Mouse (Mus musculus): Measurements from ENCODE around the gene Gm5108. TPM values are rescaled to one million over a fixed set of nuclear protein-coding genes. Genes with fewer than 3 reads are reported as not detected.

Gm5108 gene
- total RNA-seq (2017) = not detected in 2 replicates

GRCm38 (mm10) chr5:67941369-67941768 is at the start of gene Gm5108:
Gene Gm5108, plus strand, starts transcription at chr5:67941669.
- no peak for ATAC-seq (ENCODE audit: extremely low read depth, insufficient number of reproducible peaks, low FRiP score, poor library complexity, severe bottlenecking)

- ATAC-seq (ENCODE audit: extremely low read depth, insufficient number of reproducible peaks, low FRiP score, poor library complexity, severe bottlenecking) = no peak
Measured at GRCm38 (mm10) chr5:67898921-67899320, 42.5 kb upstream of the Gm5108 start.

GRCm38 (mm10) chr5:67904555-67904954 is 36.9 kb upstream of the Gm5108 start:
- ATAC-seq (ENCODE audit: extremely low read depth, insufficient number of reproducible peaks, low FRiP score, poor library complexity, severe bottlenecking) = no peak

DNA sequence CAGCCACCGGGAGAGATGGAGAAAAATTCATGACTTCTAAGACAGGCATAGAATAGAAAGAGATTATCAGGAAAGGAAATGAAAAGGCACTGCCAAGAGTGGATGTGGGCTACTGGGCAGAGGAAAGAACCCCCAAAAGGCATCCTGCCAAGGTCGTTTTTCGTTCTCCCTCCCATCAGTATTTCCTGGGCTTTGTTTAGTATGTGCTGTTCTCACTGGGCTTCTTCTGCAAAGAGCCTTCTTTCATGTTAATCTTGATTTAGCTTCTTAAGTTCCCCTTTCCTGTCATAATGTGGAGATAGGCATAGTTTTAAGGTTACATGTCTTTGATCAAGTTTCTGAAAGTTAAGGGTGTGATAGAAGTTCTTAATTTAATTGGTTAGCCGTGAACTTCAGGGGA is 10.9 kb upstream of the Gm5108 start:
- ATAC-seq (ENCODE audit: extremely low read depth, insufficient number of reproducible peaks, low FRiP score, poor library complexity, severe bottlenecking) = no peak

GRCm38 (mm10) chr5:67931623-67932022 is 9.8 kb upstream of the Gm5108 start:
- no peak for ATAC-seq (ENCODE audit: extremely low read depth, insufficient number of reproducible peaks, low FRiP score, poor library complexity, severe bottlenecking)

DNA sequence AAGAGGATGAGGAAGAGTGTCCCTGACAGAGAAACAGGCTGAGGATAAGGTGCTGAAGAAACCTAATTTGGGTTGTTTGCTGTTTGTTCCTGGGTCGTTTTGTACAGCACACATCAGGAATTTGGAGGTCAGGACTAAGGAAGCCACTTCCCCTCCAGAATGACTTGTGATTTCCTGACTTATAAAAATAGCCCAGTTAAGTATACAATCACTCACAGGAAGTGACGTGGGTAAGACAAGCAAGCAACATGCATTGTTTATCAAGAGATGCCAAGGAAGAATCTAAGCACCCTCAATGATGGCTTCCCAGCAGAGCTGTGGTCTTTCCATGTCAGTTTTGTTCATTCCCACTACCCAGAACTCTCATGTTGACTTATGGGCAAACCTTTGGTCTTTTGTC is 1.7 kb downstream of the Gm5108 start:
- ATAC-seq (ENCODE audit: extremely low read depth, insufficient number of reproducible peaks, low FRiP score, poor library complexity, severe bottlenecking) = no peak

DNA sequence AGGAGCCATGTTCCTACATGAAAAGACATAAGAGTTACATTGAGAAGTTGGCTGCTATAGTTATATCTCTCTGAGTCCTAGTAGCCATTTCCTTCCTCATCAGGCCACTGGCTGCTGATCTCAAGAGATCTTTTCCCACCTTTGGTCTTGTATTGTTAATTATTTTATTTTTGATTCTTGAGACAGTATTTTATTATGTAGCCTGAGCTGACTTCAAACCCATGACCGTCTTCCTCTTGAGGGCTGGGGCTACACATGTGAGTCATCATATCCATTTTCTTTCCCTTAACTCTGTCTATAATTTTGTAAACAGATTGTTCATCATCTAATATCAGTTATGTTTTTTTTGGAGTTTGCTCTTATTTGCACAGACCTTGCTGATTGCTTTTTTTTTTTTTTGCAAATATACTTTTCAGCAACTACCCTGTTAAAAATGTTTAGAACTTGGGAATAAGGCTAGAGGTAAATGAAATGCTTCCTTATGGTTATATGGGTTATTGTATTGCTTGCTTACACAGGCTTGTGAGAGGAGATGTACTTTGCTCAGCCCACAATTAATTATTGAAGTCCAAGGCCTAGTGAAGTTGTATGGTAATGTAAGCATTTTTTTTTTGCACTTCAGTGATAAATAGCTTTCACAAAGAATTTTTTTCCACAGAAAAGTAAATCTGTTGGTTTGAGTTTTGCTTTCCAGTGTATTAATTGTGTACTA is 2.8 kb downstream of the Gm5108 start:
- no peak for ATAC-seq (ENCODE audit: extremely low read depth, insufficient number of reproducible peaks, low FRiP score, poor library complexity, severe bottlenecking)

GRCm38 (mm10) chr5:67946321-67946720 is 4.9 kb downstream of the Gm5108 start, which contains the start of gene Gm21905:
Gene Gm21905, minus strand, starts transcription at chr5:67946421.
- ATAC-seq (ENCODE audit: extremely low read depth, insufficient number of reproducible peaks, low FRiP score, poor library complexity, severe bottlenecking) = no peak

DNA sequence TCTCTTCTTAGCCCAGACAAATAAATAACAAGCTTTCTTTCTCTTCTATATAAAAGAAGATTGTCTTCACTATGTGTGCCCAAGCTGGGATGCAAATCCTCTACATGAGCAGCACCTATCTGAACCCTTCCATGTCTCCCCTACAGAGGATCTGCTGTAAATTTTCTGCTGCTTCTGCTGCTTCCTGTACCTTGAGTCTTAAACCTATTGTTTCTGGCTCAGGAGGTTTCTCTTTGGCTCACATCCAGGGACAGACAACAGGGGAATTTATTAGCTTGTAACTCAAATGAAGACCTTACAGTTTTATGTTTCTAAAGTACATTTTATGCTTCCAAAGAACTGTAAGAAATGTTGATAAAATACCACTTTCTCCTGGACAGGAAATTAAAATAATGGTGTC is 5.5 kb downstream of the Gm5108 start:
- ATAC-seq (ENCODE audit: extremely low read depth, insufficient number of reproducible peaks, low FRiP score, poor library complexity, severe bottlenecking) = no peak

DNA sequence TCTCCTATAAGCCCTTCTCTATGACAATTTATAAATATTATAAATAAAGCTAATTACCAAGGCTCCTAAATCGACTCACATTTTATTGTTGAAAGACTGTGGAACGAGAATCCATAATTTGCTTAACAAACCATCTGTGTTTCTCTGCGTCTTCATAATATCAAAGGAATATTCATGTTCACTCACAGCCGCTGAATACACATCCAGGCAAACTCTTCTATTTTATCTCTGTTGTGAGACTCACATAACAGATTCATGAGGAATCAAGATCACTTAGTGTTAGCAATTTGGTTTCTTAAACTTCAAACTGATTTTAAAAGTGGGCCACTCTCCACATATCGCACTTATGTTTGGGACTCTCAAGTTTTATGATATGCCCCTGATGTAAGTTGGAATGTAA is 6.6 kb downstream of the Gm5108 start:
- ATAC-seq (ENCODE audit: extremely low read depth, insufficient number of reproducible peaks, low FRiP score, poor library complexity, severe bottlenecking) = no peak

- ATAC-seq (ENCODE audit: extremely low read depth, insufficient number of reproducible peaks, low FRiP score, poor library complexity, severe bottlenecking) = no peak
Measured at GRCm38 (mm10) chr5:67954097-67954496, 12.6 kb downstream of the Gm5108 start.

GRCm38 (mm10) chr5:67955486-67955885 is 14.0 kb downstream of the Gm5108 start:
- ATAC-seq (ENCODE audit: extremely low read depth, insufficient number of reproducible peaks, low FRiP score, poor library complexity, severe bottlenecking) = no peak

GRCm38 (mm10) chr5:67961708-67962629 is 20.5 kb downstream of the Gm5108 start:
- no peak for ATAC-seq (ENCODE audit: extremely low read depth, insufficient number of reproducible peaks, low FRiP score, poor library complexity, severe bottlenecking)

DNA sequence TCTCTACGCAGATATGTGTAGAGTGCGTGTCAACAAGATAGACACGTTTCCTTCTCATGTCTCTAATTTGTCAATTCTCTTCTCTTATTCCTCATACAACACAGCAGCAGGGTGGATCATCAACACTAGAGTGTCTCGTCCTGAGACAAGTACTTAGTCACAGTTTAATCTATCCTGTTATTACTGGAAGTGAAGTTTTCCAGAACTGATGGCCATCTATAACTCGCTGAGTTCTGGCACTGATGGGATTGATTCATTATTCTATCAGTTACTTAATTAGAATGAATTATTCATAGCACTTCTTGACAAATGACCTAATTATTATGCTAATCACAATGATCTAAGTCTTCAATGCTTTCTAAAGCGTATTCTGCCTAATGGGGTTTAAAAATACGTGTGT is 28.1 kb downstream of the Gm5108 start:
- no peak for ATAC-seq (ENCODE audit: extremely low read depth, insufficient number of reproducible peaks, low FRiP score, poor library complexity, severe bottlenecking)

- no peak for ATAC-seq (ENCODE audit: extremely low read depth, insufficient number of reproducible peaks, low FRiP score, poor library complexity, severe bottlenecking)
Measured at GRCm38 (mm10) chr5:67981946-67982526, 40.6 kb downstream of the Gm5108 start.

DNA sequence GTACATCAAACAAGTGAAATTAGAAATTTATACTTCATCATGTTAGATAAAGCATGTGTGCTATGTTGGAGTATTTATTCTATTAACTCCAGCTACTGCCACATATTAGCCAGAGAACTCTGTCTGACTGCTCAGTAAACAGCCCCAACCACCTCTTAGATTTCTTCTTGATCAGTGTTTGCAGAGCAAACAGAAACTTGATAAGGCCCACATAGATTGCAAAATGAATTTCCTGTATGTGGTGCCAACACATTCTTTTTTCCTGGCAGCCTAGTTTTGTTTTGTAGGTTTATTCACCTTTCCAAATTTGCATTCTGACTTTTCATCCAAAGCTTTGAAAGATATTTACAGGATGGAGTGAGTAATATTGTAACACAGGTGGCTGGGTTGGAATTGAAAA is 49.0 kb downstream of the Gm5108 start:
- ATAC-seq (ENCODE audit: extremely low read depth, insufficient number of reproducible peaks, low FRiP score, poor library complexity, severe bottlenecking) = no peak

- ATAC-seq (ENCODE audit: extremely low read depth, insufficient number of reproducible peaks, low FRiP score, poor library complexity, severe bottlenecking) = no peak
Measured at GRCm38 (mm10) chr5:68002611-68003010, 61.1 kb downstream of the Gm5108 start.

- ATAC-seq (ENCODE audit: extremely low read depth, insufficient number of reproducible peaks, low FRiP score, poor library complexity, severe bottlenecking) = no peak
Measured at GRCm38 (mm10) chr5:68003904-68004303, 62.4 kb downstream of the Gm5108 start.

GRCm38 (mm10) chr5:68004419-68004818 is 63.0 kb downstream of the Gm5108 start:
- no peak for ATAC-seq (ENCODE audit: extremely low read depth, insufficient number of reproducible peaks, low FRiP score, poor library complexity, severe bottlenecking)

GRCm38 (mm10) chr5:68007074-68007473 is 65.6 kb downstream of the Gm5108 start:
- no peak for ATAC-seq (ENCODE audit: extremely low read depth, insufficient number of reproducible peaks, low FRiP score, poor library complexity, severe bottlenecking)

Data from neutrophil, adult 5-6 weeks (primary cell).